Mouse (Mus musculus): ENCODE measurements at regions not wholly inside any gene's neighbourhood (a gene's known extent, or its start where the extent isn't known, plus 50 kb on each side); places are given as distances from the start of the nearest gene placed in this dataset.
"Not testable (repeated sequence)": the region's sequence is repeated elsewhere in the genome, so short reads cannot be mapped to it uniquely, and the experiment has no call there.

GRCm38 (mm10) chr5:3250273-3250672 is 91.0 kb upstream of the Cdk6 start:
- DNase-seq = no peak

GRCm38 (mm10) chr5:3260289-3260688 is 81.0 kb upstream of the Cdk6 start:
- DNase-seq = no peak

GRCm38 (mm10) chr5:3264988-3265738 is 76.1 kb upstream of the Cdk6 start:
- DNase-seq = not testable (repeated sequence)

GRCm38 (mm10) chr5:3267021-3267420 is 74.3 kb upstream of the Cdk6 start:
- no peak for DNase-seq

- no peak for DNase-seq
Observed at GRCm38 (mm10) chr5:3269760-3270159, 71.5 kb upstream of the Cdk6 start.

GRCm38 (mm10) chr5:3273140-3273539 is 68.1 kb upstream of the Cdk6 start:
- peak in 1 of 2 experiments; percentile 9 for DNase-seq

GRCm38 (mm10) chr5:3277241-3277640 is 64.0 kb upstream of the Cdk6 start:
- DNase-seq = not testable (repeated sequence)

- not testable (repeated sequence) for DNase-seq
Observed at GRCm38 (mm10) chr5:3278956-3279355, 62.3 kb upstream of the Cdk6 start.

- not testable (repeated sequence) for DNase-seq
Observed at GRCm38 (mm10) chr5:3281911-3282506, 59.3 kb upstream of the Cdk6 start.

GRCm38 (mm10) chr5:3283083-3283482 is 58.2 kb upstream of the Cdk6 start:
- DNase-seq = no peak

- not testable (repeated sequence) for DNase-seq
Observed at GRCm38 (mm10) chr5:3284335-3284734, 57.0 kb upstream of the Cdk6 start.

- DNase-seq = not testable (repeated sequence)
Observed at GRCm38 (mm10) chr5:3289991-3290417, 51.3 kb upstream of the Cdk6 start.

Measured in B cell, adult 2 months (primary cell).